Mouse (Mus musculus): Measurements from ENCODE around the gene Fkbp15.

The Fkbp15 gene

GRCm38 (mm10) chr4:62372818-62373520 is 12.6 kb upstream of the Fkbp15 start:
- DNase-seq (ENCODE audit: low spot score in 2 of 2), result no peak

DNA sequence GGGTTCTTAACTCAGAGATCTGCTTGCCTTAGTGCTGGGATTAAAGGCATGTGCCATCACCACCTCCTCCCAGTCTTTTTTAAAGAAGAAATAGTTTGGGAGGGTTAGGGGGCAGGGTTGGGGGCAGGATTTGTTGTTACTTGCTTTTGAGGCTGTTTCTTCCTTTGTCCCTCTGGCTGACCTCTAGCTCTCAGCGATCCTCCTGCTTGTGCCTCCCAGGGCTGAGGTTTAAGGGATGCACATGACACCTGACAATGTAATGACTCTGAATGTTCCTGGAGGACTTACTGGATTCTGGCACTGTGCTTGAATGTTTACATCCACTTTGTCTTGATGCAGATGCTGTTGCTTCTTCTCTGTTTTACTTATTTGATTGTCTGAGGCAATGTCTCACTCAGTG is 12.1 kb upstream of the Fkbp15 start:
- no peak for DNase-seq (ENCODE audit: low spot score in 2 of 2)

DNA sequence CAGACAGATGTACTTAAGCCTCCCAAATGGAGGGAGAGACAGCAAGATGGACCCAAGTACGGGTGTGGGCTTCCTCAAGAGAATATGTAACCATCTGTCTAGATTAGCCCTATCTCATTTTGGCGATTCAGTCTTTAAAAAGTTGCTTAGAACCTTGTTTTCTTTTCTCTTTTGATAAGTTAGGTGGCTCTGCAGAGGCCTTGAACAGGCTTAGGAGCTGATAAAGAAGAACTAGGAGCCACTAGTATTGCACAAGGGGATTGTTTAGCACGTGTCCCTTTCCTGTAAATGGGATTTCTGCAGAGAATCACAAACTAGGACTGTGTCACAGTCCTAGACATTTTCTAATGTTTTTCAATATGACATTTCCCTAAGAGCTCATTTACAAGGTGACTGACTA is 8.7 kb upstream of the Fkbp15 start:
- DNase-seq (ENCODE audit: low spot score in 2 of 2), result no peak

- peak in 1 of 2 experiments; percentile 45 for DNase-seq (ENCODE audit: low spot score in 2 of 2)
Measured at GRCm38 (mm10) chr4:62367586-62367985, 7.2 kb upstream of the Fkbp15 start.

GRCm38 (mm10) chr4:62366291-62366690 is 5.9 kb upstream of the Fkbp15 start:
- no peak for DNase-seq (ENCODE audit: low spot score in 2 of 2)

- no peak for DNase-seq (ENCODE audit: low spot score in 2 of 2)
Measured at GRCm38 (mm10) chr4:62364299-62364698, 4.0 kb upstream of the Fkbp15 start.

GRCm38 (mm10) chr4:62362437-62362836 is 2.1 kb upstream of the Fkbp15 start:
- peak; percentile 19 to 49 for DNase-seq (ENCODE audit: low spot score in 2 of 2)

DNA sequence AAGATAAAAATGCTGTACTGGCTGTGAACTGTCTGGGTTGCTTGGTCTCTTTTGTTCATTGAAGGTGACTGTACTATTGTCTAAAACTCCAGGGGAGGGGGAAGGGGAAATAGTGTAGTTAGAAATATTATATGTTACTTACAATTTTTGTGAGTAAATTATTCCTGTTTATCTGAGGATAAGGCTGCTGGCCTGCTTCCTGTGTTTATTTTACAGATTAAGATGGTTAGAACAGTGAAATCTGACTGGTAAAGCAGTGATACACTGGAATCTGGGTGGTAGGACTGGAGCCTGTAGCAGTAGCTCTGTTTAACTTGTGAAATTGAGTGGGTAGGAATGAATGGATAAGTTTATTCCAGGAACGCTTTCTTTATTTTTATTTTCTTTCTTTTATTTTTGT is 1.6 kb upstream of the Fkbp15 start:
- no peak for DNase-seq (ENCODE audit: low spot score in 2 of 2)

GRCm38 (mm10) chr4:62361571-62361970 is 1.2 kb upstream of the Fkbp15 start:
- no peak for DNase-seq (ENCODE audit: low spot score in 2 of 2)

GRCm38 (mm10) chr4:62360805-62361455 is 582 bp upstream of the Fkbp15 start:
- DNase-seq (ENCODE audit: low spot score in 2 of 2), result no peak

- no peak for DNase-seq (ENCODE audit: low spot score in 2 of 2)
Measured at GRCm38 (mm10) chr4:62359256-62359775, 1.0 kb downstream of the Fkbp15 start.

GRCm38 (mm10) chr4:62357631-62358148 is 2.7 kb downstream of the Fkbp15 start:
- peak in 1 of 2 experiments; percentile 27 for DNase-seq (ENCODE audit: low spot score in 2 of 2)

GRCm38 (mm10) chr4:62349371-62349770 is 11.0 kb downstream of the Fkbp15 start:
- DNase-seq (ENCODE audit: low spot score in 2 of 2), result no peak

- no peak for DNase-seq (ENCODE audit: low spot score in 2 of 2)
Measured at GRCm38 (mm10) chr4:62348329-62348705, 12.0 kb downstream of the Fkbp15 start.

DNA sequence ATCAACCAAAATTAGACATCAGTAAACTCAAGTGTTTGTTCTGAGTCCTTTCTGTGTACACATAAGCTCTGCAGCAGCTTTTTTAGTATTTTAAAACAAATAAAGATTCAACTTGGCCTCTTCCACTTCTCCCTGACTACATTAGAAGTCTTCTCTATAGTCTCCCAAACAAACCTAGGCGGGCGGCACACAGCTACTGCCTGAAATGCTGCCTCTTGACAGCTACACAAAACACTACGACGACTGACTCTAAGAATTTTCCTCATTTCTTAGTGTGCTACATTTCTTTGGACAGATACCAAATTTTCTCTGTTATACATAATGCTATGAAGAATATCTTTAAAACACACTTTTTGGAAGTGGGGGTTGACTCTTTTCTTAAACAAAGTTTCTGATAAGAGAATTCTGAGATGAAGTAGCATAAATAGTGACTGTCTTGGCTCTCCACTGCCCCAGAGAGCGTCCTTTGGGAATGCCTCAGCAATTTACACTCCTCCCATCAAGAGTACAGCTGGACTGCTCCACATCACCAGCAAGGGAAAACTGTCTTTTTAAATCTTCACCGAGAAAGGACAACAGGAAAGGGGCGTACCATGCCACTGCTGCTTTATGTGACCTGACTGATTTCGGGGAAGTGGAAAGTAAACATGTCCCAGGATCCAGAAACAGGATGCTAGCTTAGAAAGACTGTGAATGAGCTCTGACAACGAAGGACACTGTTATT is 12.6 kb downstream of the Fkbp15 start:
- no peak for DNase-seq (ENCODE audit: low spot score in 2 of 2)

DNA sequence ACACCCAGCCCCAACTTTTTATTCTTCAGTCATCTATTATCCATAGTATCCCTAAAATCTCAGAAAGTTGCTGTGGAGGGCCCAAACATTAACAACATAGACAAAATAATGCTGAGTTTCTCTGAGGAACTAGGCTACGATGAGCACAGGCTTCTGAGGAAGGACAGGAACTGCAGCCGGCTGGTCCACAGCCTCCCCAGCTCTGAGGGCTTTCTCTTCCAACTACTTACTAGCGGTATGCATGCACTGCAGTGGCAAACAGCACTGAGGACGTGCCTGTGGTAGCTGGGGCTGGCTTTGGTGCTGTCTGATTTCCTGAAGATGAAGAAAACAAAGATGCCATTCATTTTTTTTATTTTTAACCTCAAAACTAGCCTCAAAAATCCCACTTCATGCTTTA is 14.5 kb downstream of the Fkbp15 start:
- peak; percentile 53 to 54 for DNase-seq (ENCODE audit: low spot score in 2 of 2)

GRCm38 (mm10) chr4:62344000-62344399 is 16.3 kb downstream of the Fkbp15 start:
- DNase-seq (ENCODE audit: low spot score in 2 of 2), result peak in 1 of 2 experiments; percentile 36

GRCm38 (mm10) chr4:62338536-62338935 is 21.8 kb downstream of the Fkbp15 start:
- no peak for DNase-seq (ENCODE audit: low spot score in 2 of 2)

GRCm38 (mm10) chr4:62331977-62332376 is 28.4 kb downstream of the Fkbp15 start:
- no peak for DNase-seq (ENCODE audit: low spot score in 2 of 2)

GRCm38 (mm10) chr4:62328941-62329660 is 31.2 kb downstream of the Fkbp15 start:
- no peak for DNase-seq (ENCODE audit: low spot score in 2 of 2)

DNA sequence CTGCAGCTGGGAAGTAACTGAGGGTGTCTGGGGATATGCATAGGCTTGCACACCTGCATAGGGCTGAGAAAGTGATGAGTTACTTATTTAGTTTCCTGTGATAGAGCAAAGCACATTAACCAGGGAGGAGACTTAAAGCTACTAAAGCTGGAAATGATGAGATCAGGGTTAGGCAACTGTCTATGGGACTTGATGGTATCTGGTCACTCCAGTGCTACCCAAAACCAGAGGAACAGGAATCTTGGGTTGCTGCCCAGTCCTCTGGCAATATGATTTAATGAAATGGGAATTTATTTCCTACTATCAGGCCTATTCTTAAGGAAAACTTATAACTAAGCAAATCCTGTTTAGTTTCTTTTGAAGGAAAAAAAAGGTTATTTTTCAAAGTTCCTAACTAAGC is 34.2 kb downstream of the Fkbp15 start:
- no peak for DNase-seq (ENCODE audit: low spot score in 2 of 2)

DNA sequence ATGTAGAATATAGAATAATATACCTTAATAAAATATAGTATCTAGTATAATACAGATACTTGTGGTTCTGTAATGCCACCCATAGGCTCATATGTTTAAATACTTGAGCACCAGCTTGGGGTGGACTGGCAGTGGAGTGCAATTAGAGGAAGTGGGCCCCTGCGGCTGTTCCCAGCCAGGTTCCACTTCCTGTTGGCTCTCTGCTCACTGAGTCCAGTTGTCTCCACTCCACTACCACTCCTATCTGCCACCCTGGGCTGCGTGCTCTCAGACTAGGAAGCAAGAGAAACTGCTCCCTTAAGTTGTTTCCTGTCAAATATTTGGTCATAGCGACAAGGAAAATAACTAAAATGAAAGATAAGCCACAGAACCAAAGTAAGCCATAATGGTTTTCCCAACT is 37.7 kb downstream of the Fkbp15 start:
- peak; percentile 46 to 49 for DNase-seq (ENCODE audit: low spot score in 2 of 2)

Data from spleen, postnatal 36 days (tissue).